Mouse (Mus musculus) left cerebral cortex, adult 8-10 months (tissue): Measurements from ENCODE around the gene Ssbp4. TPM values are rescaled to one million over a fixed set of nuclear protein-coding genes. Genes with fewer than 3 reads are reported as not detected.
A peak's percentile ranks its signal among the peaks of the same experiment; 100 is the strongest.

Experiments
- DNase-seq, 2 experiments: peaks; one replicate each; pipeline ENCODE4 v3.0.0; 2022; ENCODE audit warnings: low spot score in 2 of 2
- total RNA-seq, 4 experiments: library from RNA; stranded (reverse); gene quantifications; 2 replicates each; pipeline ENCODE4 v1.2.4; 2022

Ssbp4 gene
- total RNA-seq, 4 experiments from 2014 or later = 211 to 248 (median 234) TPM

DNA sequence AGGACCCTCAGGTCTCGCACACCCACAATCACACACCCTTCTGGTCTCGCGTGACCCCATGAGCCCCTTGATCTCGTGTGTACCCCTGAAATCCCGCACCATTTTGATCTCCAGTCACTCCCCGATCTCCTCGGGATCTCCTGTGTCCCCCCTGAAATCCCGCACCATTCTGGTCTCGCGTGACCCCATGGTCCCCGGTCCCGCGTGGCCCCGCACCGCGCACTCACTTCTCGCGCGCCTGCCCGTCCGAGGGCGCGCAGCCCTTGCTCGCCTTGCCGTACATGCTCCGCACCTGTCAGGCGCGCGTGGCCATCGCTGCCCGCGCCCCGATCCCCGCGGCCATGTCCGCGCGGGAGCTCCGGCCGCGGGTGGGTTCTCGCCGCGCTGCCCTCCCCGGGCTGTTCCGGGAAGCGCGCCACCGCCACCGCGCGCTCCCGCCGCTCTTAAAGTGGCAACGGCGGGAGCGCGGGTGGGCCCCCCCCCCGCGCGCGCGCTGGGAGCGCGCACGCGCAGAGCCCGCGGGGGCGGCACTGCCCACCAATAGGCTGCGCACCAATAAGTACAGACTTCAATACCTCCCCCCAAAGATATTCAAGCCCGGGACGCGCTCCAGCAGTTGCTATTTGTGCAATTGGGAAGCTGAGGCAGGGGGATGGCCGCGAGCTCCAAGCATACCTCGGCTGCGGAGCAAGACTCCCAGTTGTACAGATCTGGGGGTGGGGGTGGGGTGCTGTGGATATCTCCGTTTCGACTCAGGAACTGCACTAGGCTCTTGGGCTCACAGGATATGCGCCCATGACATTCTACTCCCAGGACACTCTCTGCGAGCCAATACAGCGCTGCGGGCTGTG lies 549 bp downstream of the Ssbp4 start:
- DNase-seq = peak in 1 of 2 experiments; percentile 66

DNA sequence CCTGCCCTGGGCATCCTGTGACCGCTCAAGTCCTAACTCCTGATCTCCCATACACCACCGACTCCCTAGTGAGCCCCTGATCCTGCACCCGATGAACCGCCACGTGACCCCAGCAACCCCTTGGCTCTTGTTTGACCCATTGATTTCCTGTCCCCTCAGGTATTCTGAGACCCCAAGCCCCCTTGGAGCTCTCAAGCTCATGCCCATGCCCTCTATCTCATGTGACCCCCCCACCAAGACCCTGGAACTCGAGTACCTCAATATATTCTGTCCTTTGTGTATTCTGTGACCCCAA lies 1.1 kb downstream of the Ssbp4 start:
- no peak for DNase-seq

DNA sequence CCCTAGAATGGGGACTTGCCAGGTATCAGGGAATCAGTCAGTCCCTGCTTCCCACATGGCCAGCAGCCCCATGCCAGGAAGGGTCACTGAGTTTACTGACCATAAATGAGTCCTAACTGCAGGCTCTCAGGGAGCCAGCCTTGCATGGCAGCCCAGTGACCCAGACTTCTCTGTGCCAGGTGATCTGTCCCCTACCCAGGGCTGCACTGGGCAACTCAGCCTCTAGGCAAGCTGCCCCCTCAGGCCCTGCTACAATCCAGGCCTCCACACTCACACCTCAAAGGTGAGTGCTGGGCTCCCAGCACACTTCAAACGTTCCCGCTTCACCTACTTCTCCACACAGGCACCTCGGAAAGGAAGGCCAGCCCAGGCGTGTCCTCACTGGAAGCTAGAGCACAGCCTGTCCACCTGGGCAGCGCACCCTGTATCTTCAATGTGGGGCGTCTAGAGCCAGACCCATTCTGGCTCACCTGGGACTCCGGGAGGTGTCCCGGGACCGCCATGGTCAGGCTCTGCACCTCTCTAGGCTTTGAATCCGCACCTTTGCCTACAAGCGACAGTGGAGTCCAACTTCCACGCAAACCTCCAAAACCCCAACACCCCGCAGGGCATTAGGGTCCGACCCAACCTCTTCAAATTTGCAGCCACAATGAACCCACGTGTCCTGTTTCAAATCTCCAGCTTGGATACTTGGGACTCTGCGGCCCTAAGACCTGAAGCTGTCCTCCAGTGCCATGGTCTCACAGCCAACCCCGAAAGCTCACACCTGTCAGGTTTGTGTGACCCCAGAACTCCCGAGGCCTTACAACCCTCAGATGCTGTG lies 1.7 kb downstream of the Ssbp4 start:
- peak in 1 of 2 experiments; percentile 28 for DNase-seq

DNA sequence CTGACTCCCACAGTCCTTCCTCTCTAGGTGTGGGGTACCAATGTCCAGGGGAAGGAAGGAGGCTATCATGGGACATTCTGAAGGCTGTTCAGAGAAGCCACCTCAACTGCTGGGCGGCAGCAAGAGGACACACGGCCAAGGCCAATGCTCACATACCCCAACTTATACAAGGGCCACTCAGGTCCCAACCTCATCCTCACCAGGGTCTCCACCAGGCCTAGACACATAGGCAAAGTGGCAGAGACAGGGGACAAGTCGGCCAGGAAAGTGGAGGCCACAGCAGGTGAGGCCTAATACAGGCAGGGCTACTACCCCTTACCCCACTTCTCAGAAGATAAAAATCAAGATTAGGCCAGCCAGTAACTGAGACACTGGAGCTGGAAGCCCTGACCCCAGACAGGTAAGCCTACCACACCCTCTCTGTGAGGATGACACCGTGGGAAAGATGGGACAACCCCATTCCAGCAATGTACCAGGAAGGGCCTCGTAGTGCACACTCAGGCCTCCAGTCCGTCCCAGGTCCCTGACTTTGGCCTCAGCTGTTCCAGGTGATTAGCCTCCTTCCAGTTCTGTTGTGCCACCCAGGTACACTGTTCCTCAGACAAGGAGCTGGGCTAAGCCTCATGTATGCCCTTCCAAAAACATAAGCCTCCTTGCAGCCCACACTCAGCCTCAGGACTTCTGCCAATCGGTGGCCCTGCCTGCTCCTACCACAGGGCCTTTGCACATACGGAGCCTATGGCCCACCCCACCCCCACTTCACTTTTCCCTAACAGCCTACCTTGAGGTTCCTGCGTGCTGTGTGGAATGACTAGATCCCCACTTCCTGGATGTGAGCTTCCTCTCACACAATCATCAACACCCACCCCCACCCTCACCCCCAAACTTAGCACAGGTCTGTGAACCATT lies 2.5 kb downstream of the Ssbp4 start:
- DNase-seq = peak in 1 of 2 experiments; percentile 27

DNA sequence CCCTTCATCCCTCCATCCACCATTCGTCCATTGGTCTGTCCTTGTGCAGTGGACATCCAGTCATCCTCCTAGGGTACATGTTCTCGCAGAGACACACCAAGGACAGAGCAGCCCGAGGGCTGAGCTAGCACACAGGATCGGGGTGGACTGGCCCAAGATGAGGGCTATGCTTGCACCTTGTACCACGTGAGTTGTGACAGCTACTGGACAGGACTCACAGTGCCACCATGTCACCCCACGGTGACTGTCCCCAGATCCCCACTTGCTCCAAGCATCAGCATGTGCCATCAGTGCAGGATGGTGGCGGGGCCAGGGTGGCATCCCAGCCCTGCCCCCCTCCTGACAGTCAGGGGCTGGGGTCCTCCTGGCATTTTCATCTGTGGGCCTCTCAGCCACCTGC lies 4.1 kb downstream of the Ssbp4 start:
- peak in 1 of 2 experiments; percentile 17 for DNase-seq

DNA sequence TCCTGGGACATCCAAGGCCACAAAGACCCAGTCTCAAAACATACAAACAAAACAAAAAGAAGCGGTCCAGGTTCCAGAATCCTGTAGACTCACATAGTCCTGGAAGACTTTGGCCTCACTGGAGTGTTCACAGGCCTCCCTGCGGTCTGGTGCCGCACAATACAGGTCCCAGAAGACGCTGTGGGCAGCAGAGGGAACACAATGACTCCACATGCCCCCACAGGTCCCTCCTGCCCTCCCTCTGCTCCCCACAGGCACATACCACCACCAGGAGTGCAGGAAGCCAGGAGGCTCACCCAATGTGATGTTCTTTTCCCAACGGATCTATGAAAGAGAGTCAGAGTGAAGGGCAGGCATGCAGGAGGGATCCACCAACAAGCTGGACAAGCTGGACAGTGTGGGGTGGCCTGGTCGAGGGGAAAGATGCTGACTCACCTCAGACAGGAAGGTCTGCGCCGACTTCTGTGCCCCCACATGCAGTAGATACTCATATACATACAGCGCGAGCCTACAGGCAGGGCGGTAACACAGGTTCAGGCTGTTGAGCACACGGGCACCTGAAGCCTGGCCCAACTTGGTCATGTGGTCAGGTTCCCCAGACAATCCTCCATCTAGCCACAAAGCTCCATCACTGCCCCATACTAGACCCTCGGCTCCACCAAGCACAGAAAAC lies 6.4 kb downstream of the Ssbp4 start:
- peak in 1 of 2 experiments; percentile 9 for DNase-seq

DNA sequence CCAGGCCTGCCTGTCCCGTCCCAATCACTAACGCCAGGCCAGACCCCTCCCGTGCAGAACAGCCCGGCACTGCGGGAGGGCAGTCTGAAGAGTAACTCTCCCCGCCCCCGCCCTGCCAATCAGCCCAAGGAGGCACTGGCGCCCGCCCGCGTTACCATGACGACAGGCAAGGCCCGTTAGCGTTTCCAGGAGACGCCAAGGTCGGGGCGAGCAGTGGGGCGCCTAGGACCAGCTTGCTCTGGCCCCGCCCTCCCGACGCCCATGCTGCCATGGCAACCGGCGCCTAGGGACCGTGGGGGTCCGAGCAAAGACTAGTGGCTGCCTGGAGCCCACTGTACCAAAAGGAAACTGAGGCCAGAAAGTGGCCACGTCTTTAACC lies 7.4 kb downstream of the Ssbp4 start:
- peak in 1 of 2 experiments; percentile 86 for DNase-seq

DNA sequence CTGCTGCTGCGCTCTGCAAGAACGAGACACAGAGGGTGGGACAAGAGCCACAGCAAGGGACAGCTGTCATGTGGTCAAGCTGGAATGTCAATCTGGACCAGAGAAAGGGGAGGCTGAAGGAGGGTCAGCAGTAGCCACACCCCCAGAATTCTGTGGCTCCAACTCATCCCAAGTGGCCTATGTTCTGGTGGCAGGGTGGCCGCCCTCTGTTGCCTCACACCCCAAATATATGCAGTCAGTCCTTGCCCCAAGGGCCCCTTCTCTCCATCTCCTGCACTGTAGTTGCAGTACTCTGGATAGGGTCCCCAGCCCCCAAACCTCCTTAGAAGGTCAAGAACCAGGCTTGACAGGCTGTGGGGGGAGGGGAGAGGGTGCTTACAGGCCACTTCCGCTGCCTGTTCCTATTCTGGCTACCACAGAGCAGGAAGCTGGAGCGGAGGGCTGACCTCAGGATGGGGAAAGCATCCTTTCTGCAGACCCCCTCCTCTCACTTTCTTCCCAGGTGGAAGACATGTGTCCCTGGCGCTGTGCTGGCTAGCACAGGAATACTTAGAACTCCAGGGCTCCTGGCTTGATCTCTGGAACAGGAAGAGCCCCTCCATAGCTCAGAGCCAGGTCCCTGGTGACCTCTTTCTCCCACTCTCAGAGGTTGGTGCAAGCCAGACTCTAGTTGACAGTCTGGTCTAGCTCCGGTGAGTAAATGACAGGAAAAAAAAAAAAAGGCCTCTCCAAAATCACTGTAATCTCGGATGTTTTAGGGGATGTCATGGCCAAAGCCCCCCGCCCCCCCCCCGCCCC lies 8.0 kb downstream of the Ssbp4 start:
- no peak for DNase-seq

DNA sequence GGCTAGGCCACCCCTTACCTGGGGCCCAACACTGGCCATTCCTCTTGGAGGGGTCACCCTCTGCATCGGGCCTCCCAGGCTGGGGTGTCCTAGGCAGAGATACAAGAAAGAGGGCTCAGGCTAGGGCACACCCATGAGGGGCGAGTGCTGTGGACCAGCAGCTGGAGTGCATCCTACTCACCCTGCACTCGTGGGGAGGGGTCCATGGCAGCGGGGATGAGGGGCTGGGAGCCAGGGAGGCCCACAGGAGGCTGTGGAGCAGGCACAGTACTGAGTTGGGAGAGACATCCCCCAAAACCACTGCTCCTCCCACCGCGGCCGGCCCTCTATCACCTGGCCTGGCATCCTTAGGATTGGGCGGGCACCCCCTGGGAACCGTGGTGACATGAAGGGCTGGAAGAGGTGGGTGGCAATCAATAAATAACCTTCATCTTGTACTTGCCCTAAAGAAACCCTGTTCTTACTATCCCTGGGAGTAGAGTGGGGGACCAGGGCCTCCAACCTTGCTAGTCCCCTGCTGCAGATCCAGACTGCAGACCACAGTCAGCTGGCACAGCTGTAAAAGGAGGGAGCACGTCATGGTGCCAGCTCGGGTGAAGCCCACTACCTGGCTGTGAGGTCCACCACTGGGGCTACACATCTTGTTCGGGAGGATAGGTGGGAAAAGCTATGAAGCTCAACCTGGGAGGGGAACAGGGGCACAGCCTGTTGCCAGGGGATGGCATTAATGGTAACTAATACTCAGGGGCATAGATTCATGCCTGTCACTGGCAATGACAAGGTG lies 9.0 kb downstream of the Ssbp4 start:
- no peak for DNase-seq

DNA sequence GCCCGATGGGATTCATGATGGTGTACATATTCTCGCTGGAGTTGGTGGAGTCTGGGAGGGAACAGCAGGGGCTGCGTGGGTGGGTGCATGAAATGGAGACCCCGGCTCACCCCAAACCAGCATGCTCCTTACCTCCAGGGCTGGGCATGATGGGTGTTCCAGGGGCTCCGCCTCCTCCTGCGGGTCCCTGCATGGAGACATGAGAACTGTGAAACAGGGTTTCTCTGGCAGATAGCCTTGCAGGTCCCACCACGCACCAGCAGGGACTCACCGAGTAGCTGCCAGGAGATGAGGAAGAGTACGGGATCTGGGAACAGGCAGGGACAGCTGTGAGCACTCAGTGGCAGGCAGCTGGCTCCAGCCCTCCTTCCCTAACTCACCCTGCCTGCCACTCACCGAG lies 9.9 kb downstream of the Ssbp4 start:
- peak in 1 of 2 experiments; percentile 66 for DNase-seq

DNA sequence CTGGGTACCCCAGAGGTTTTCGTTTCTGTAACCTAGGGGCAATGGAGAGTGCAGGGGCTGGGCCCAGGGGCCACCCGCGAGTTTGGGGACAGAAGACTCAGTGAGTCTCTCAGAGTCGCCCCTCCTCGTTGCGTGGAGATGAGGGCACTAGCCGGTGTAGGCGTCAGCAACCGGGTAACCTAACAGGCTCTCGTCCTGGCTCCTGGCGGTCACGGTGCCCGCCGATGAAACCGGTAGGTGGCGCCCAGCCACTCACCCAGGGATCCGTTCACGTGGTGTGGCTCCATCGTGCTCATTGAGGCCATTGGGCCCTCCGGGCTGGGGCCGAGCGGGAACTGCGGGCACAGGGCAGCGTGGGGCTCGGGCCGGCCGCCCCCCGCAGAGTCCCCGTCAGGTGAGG lies 10.4 kb downstream of the Ssbp4 start:
- peak in 1 of 2 experiments; percentile 82 for DNase-seq

DNA sequence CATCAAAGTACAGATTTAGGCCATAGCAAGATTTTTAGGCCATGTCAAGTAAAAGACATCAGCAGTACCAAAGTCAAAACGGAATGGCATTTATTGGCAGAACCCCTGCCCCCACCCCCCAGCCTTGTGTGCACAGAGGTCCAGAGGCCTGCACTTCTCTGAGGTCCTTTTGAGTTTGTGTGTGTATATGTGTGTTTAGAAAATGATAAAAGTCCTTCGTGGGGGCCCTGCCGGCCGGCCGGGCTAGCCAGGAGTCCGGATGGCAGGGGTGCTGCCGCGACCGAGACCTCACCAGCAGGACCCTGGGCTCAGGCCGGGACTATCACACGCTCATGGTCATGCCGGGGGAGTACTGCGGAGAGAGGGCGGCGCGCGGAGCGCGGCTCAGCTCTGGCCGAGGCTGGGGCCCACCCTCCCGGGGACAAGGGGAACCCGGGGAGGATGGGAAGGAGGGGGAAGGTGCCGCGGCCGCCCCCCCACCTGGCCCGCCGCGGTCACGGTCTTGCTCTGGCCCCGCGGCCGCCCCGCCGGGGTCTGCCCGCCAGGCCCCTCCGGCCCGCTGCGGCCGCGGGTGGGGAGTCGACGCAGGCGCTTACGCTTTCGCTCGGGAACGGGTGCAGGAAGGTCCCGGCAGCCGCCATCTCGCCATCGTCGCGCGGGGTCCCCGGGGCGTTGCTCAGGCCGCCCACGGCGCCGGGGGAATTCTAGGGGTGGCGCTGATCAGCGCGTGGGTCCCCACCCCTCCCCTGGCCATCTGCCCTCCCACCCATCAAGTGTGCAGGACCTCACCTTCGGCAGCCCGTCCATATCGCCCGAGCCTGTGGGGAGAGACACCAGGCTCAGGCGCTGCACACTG lies 11.0 kb downstream of the Ssbp4 start:
- DNase-seq = peak in 1 of 2 experiments; percentile 37

DNA sequence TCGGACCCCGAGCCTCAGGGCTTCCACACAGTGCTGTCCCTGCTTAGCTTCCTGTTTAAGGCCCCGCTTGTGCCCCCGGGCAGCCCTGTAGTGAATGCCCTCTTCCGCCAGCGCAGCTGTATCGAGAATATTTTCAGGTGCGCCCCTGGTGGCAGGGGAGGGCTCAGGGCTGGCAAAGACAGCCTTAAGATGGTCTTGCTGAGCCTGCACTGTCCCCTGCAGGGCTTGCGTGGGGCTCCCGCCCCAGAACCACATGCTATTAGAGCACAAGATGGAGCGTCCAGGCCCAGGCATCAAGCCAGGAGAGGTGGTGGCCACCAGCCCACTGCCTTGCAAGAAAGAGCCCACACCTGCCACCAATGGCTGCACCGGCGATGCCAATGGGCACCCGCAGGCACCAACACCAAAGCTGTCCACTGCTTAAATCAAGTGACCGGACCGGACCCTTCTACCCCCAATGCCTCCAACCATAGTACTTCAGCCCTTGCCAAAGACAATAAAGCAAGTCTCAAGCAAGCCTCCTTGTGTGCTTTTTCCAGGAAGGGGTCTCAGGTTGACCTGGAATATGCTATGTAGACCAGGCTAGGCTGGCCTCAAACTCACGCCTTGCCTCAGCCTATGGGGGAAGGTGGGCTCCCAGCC lies 11.8 kb downstream of the Ssbp4 start:
- peak in 1 of 2 experiments; percentile 43 for DNase-seq

DNA sequence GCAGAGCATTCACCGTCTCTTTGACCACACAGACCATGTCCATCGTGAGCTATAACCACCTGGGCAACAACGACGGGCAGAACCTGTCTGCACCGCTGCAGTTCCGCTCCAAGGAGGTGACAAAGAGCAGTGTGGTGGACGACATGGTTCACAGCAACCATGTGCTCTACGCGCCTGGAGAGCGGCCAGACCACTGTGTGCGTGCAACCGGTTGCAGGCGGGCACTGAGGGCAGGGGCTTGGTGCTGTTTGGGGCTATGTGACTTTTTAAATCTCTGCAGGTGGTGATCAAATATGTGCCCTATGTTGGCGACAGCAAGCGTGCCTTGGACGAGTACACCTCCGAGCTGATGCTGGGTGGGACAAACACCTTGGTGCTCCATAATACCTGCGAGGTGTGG lies 12.5 kb downstream of the Ssbp4 start:
- no peak for DNase-seq

DNA sequence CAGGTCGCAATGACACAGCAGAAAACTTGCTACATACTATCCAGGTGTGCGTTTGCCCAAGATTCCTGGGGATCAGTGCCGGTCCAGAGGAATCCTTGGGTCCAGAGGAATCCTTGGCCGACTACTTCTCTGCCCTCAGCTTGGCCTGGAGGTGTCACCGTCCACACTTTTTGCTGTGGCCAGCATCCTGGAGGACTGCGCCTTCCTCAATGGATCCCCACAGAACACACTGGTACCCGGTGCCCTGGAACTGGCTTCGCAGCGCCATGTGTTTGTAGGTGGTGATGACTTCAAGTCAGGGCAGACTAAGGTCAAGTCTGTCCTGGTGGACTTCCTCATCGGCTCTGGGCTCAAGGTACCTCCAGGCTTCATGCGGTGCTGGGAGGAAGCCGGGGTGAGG lies 12.9 kb downstream of the Ssbp4 start:
- DNase-seq = peak in 1 of 2 experiments; percentile 29

DNA sequence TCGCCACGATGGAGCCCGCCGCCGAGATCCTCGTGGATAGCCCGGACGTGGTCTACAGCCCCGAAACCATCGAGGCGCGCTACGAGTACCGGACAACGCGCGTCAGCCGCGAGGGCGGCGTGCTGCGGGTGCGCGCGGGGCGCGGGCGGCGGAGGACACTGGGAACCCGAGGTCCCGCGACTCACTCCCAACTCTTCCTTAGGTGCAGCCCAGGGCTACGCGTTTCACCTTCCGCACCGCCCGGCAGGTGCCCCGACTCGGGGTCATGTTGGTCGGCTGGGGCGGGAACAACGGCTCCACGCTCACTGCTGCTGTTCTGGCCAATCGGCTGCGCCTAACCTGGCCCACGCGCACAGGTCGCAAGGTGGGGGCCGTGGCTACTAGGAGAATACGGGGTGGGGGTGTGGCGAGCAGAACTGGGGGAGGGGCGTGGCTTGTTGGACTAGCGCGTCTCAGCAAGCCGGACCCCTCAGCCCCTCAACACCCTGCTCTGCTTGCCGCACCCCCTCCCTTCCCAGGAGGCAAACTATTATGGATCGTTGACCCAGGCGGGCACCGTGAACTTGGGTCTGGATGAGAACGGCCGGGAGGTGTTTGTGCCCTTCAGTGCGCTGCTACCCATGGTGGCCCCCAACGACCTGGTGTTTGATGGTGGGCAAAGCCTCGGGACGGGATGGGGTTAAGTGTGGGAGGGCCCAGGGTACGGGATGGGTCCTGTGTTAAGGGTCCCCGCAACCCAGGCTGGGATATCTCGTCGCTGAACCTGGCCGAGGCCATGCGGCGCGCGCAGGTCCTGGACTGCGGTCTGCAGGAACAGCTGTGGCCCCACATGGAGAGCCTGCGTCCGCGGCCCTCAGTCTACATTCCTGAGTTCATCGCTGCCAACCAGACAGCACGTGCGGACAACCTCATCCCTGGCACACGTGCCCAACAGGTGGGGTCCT lies 13.8 kb downstream of the Ssbp4 start:
- peak in 1 of 2 experiments; percentile 48 for DNase-seq
